Mouse (Mus musculus) limb, embryonic 11.5 days (tissue): ENCODE measurements around the gene Mrgprd. TPM values are rescaled to one million over a fixed set of nuclear protein-coding genes. Genes with fewer than 3 reads are reported as not detected.

Experiments used
- ATAC-seq: fragments of 200-750 bp; cut with Nextera tagmentation; 2 replicates; pipeline ENCODE4 v1.8.0; 2017; ENCODE audit warnings: low read depth; ENCODE audit not compliant: insufficient number of reproducible peaks, low FRiP score, low TSS enrichment
- DNase-seq: peaks from one replicate; pipeline ENCODE4 v3.0.0-alpha.2; 2015; ENCODE audit warnings: low spot score
- H3K27ac ChIP-seq: fragments of 300-500 bp; sonication (generic); replicated peaks from 2 replicates; pipeline ENCODE4 v1.5.1; 2014; ENCODE audit warnings: low read depth, mild to moderate bottlenecking, low read length
- H3K27me3 ChIP-seq: fragments of 300-500 bp; sonication (generic); 2 replicates; pipeline ENCODE4 v1.6.1; 2014; ENCODE audit warnings: mild to moderate bottlenecking, low read length, mixed read lengths; ENCODE audit not compliant: control insufficient read depth, insufficient read depth
- H3K36me3 ChIP-seq: fragments of 300-500 bp; sonication (generic); 2 replicates; pipeline ENCODE4 v1.6.1; 2014; ENCODE audit warnings: mild to moderate bottlenecking, low read length, moderate library complexity, mixed read lengths; ENCODE audit not compliant: control insufficient read depth, insufficient read depth
- H3K4me1 ChIP-seq: fragments of 300-500 bp; sonication (generic); 2 replicates; pipeline ENCODE4 v1.6.1; 2014; ENCODE audit warnings: low read length, mixed read lengths; ENCODE audit not compliant: control insufficient read depth, insufficient read depth
- H3K4me2 ChIP-seq: fragments of 300-500 bp; sonication (generic); 2 replicates; pipeline ENCODE4 v1.6.1; 2014; ENCODE audit warnings: low read depth, mild to moderate bottlenecking, moderate library complexity; ENCODE audit not compliant: severe bottlenecking
- H3K4me3 ChIP-seq: fragments of 300-500 bp; sonication (generic); 2 replicates; pipeline ENCODE4 v1.5.1; 2014; ENCODE audit warnings: low read depth, low read length
- H3K9ac ChIP-seq: fragments of 300-500 bp; sonication (generic); 2 replicates; pipeline ENCODE4 v1.6.1; 2014; ENCODE audit warnings: mild to moderate bottlenecking, low read length
- H3K9me3 ChIP-seq: fragments of 300-500 bp; sonication (generic); 2 replicates; pipeline ENCODE4 v1.6.1; 2016; ENCODE audit warnings: low read length; ENCODE audit not compliant: control insufficient read depth
- WGBS: fragments of 180-500 bp; shearing (Covaris S2); extraction: QIAGEN DNeasy Blood & Tissue Kit; methylation state at CpG from one replicate; pipeline ENCODE4 v1.1.7; 2014; 5-methylcytosine and 5-hydroxymethylcytosine counted together
- polyA plus RNA-seq: library from polyadenylated mRNA; unstranded; fragments of >200 nt; fragmentation: Nextera tagmentation; extraction: Ambion mirVana; gene quantifications from 2 replicates; pipeline ENCODE4 v1.2.1, GENCODE M21; 2014

Mrgprd gene
- polyA plus RNA-seq, 1 experiment from 2014 or later: not detected

DNA sequence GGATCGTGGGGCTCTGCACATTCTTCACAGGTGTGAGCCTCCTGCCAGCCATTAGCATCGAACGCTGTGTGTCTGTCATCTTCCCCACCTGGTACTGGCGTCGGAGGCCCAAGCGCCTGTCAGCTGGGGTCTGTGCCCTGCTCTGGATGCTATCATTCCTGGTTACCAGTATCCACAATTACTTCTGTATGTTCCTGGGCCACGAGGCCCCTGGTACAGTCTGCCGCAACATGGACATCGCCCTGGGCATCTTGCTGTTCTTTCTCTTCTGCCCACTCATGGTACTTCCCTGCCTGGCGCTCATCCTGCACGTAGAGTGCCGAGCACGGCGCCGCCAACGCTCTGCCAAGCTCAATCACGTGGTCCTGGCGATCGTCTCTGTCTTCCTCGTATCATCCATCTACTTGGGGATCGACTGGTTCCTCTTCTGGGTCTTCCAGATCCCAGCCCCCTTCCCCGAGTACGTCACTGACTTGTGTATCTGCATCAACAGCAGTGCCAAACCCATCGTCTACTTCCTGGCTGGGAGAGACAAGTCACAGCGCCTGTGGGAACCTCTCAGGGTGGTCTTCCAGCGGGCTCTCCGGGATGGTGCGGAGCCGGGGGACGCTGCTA lies 6.5 kb upstream of the Mrgprd start:
- H3K4me2 ChIP-seq: no peak overlapping the region
- H3K4me1 ChIP-seq: no peaks in the 10 kb centered on the region; the same call in 1 of the 2 replicates
- no peak overlapping the region for H3K27ac ChIP-seq
- H3K36me3 ChIP-seq: no peaks in the 10 kb centered on the region
- H3K9ac ChIP-seq: no peak overlapping the region
- ATAC-seq (no peak), DNase-seq (no peak)
- 77% methylated on average over 30 of the region's 30 CpGs for WGBS
- H3K4me3 ChIP-seq: no peak overlapping the region
- H3K9me3 ChIP-seq: no peaks in the 10 kb centered on the region
- H3K27me3 ChIP-seq: no peaks in the 10 kb centered on the region

- Histone ChIP-seq H3K4me3 (no peak overlapping the region), H3K4me1 (no peaks in the 10 kb centered on the region), H3K4me2 (no peak overlapping the region), H3K27me3 (no peaks in the 10 kb centered on the region), H3K36me3 (no peaks in the 10 kb centered on the region), H3K9ac (no peak overlapping the region), H3K9me3 (no peaks in the 10 kb centered on the region), H3K27ac (no peak overlapping the region)
- ATAC-seq (no peak), DNase-seq (no peak)
- 85% methylated on average over 4 of the region's 4 CpGs for WGBS
These were observed 5.8 kb upstream of the Mrgprd start for GRCm38 (mm10) chr7:145308866-145309265.

DNA sequence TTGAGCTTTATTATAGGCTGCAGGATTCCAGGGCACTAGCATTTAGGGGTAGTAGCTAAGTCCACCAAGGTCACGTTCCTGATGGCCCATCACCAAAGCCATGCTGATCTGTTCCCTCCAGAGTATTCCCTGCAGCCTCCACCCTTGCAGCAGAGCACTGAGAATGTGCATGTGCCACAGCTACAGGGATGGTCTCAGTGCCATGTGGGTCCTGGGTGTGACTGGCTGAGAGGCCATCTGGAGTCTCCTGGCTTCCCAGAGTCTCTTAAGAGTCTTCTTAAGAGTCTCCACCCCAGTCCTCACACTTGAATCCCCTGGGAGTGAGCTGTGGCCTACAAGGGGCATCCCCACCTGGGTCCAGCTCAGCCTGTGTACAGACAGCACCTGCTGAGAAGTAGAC lies 4.8 kb upstream of the Mrgprd start:
- Histone ChIP-seq H3K4me3 (no peak overlapping the region), H3K27ac (no peak overlapping the region), H3K4me1 (no peaks in the 10 kb centered on the region), H3K9me3 (no peaks in the 10 kb centered on the region), H3K9ac (no peak overlapping the region), H3K36me3 (no peaks in the 10 kb centered on the region), H3K4me2 (no peak overlapping the region), H3K27me3 (no peaks in the 10 kb centered on the region)
- DNase-seq: no peak
- WGBS: 67% methylated on average over 1 of the region's 1 CpGs
- no peak for ATAC-seq

- no peak for DNase-seq
- H3K9me3 ChIP-seq: no peaks in the 10 kb centered on the region
- H3K27me3 ChIP-seq: no peaks in the 10 kb centered on the region
- 77% methylated on average over 5 of the region's 5 CpGs for WGBS
- no peaks in the 10 kb centered on the region for H3K4me1 ChIP-seq
- no peak overlapping the region for H3K4me3 ChIP-seq
- H3K27ac ChIP-seq: no peak overlapping the region
- no peak for ATAC-seq
- H3K9ac ChIP-seq: no peak overlapping the region
- H3K4me2 ChIP-seq: no peak overlapping the region
- H3K36me3 ChIP-seq: no peaks in the 10 kb centered on the region
These were observed 4.1 kb upstream of the Mrgprd start for GRCm38 (mm10) chr7:145310526-145310925.

DNA sequence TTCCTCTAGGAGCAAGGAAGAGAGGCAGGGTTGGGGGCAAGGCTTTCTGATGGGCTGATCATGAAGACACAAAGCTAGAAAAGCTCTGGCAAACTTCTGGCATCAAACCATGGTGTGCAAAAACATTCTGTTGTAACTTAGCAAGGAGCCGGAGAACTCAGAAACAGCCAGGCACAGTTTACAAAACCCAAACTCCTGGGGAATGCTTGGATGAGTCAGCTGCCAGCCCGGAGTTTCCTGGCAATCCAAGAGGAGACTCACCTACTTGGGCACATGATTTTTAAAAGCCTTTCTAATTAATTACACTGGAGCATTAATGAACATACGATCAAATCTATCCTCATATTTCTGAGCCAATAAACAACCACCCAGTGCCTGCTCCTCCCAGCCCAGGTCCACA lies 2.5 kb upstream of the Mrgprd start:
- Histone ChIP-seq H3K4me2 (no peak overlapping the region), H3K9me3 (no peaks in the 10 kb centered on the region), H3K36me3 (no peaks in the 10 kb centered on the region), H3K4me3 (no peak overlapping the region), H3K27me3 (no peaks in the 10 kb centered on the region), H3K27ac (no peak overlapping the region), H3K4me1 (no peaks in the 10 kb centered on the region), H3K9ac (no peak overlapping the region)
- 85% methylated on average over 3 of the region's 3 CpGs for WGBS
- DNase-seq: no peak
- no peak for ATAC-seq

GRCm38 (mm10) chr7:145317522-145317921 lies 2.9 kb downstream of the Mrgprd start:
- Histone ChIP-seq H3K4me1 (no peaks in the 10 kb centered on the region), H3K27ac (no peak overlapping the region), H3K9me3 (no peaks in the 10 kb centered on the region), H3K9ac (no peak overlapping the region), H3K36me3 (no peaks in the 10 kb centered on the region), H3K4me3 (no peak overlapping the region), H3K4me2 (no peak overlapping the region), H3K27me3 (no peaks in the 10 kb centered on the region)
- no peak for DNase-seq
- no peak for ATAC-seq
- WGBS: 67% methylated on average over 4 of the region's 4 CpGs

- Histone ChIP-seq H3K4me3 (no peak overlapping the region), H3K9me3 (no peaks in the 10 kb centered on the region), H3K9ac (no peak overlapping the region), H3K4me2 (no peak overlapping the region), H3K27ac (no peak overlapping the region), H3K4me1 (no peaks in the 10 kb centered on the region), H3K36me3 (no peaks in the 10 kb centered on the region), H3K27me3 (no peaks in the 10 kb centered on the region)
- ATAC-seq (no peak), DNase-seq (no peak)
- WGBS: 70% methylated on average over 3 of the region's 3 CpGs
These were observed 4.8 kb downstream of the Mrgprd start for GRCm38 (mm10) chr7:145319481-145319880.

GRCm38 (mm10) chr7:145323607-145324006 lies 9.0 kb downstream of the Mrgprd start:
- DNase-seq (no peak), ATAC-seq (no peak)
- H3K4me1 ChIP-seq: no peaks in the 10 kb centered on the region
- H3K36me3 ChIP-seq: no peaks in the 10 kb centered on the region
- no peak overlapping the region for H3K4me2 ChIP-seq
- no peak overlapping the region for H3K4me3 ChIP-seq
- H3K9ac ChIP-seq: no peak overlapping the region
- H3K27ac ChIP-seq: no peak overlapping the region
- no peaks in the 10 kb centered on the region for H3K27me3 ChIP-seq
- 41% methylated on average over 4 of the region's 4 CpGs for WGBS
- no peaks in the 10 kb centered on the region for H3K9me3 ChIP-seq

DNA sequence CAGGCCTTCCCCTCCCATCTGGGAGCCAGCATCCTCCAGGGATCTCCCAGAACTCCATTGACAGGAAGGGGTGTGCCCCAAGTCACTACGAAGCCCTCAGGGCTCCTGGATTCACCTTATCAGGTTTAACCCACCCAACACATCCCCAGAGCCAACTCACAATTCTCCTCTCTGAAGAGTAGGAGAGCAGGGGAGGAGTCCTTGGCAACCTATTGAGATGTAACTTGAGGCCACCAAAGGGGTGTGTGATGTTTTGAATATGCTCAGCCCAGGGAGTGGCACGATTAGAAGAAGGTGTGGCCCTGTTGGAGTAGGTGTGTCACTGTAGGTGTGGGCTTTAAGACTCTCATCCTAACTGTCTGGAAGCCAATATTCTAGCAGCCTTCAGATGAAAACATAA lies 11.1 kb downstream of the Mrgprd start:
- no peaks in the 10 kb centered on the region for H3K27me3 ChIP-seq
- no peaks in the 10 kb centered on the region for H3K36me3 ChIP-seq
- ATAC-seq (no peak), DNase-seq (no peak)
- H3K4me1 ChIP-seq: peaks cover 6% of the 10 kb centered on the region
- no peak overlapping the region for H3K9ac ChIP-seq
- H3K4me3 ChIP-seq: no peak overlapping the region
- 30% methylated on average over 2 of the region's 2 CpGs for WGBS
- H3K9me3 ChIP-seq: no peaks in the 10 kb centered on the region
- H3K27ac ChIP-seq: no peak overlapping the region
- H3K4me2 ChIP-seq: no peak overlapping the region
